Mouse (Mus musculus) E14TG2a.4 (cell line): ENCODE measurements around the gene Rpp25.

Experiments
- CTCF ChIP-seq: conservative IDR thresholded peaks from 2 replicates; pipeline ENCODE4 v1.5.1; 2014; ENCODE audit warnings: low read length
- NANOG ChIP-seq: IDR thresholded peaks from 2 replicates; pipeline ENCODE4 v1.6.1; 2014; ENCODE audit warnings: borderline replicate concordance, low read length, mixed read lengths
- POU5F1 ChIP-seq: IDR thresholded peaks from 2 replicates; pipeline ENCODE4 v1.6.1; 2014; ENCODE audit warnings: low read length, borderline replicate concordance

- TF ChIP-seq CTCF: no peak
- TF ChIP-seq POU5F1: no peak
- no peak for TF ChIP-seq NANOG
These were observed 35.7 kb downstream of the Rpp25 start for GRCm38 (mm10) chr9:57539550-57539949.
